Mouse (Mus musculus) lung, embryonic 16.5 days (tissue): ENCODE results near the gene 0610040J01Rik. TPM values are rescaled to one million over a fixed set of nuclear protein-coding genes. Genes with fewer than 3 reads are reported as not detected.

Source experiments
- ATAC-seq: fragments of 200-750 bp; cut with Nextera tagmentation; 2 replicates; pipeline ENCODE4 v1.8.0; 2017; ENCODE audit warnings: low read depth, mild to moderate bottlenecking, moderate library complexity
- H3K27ac ChIP-seq: fragments of 300-500 bp; sonication (generic); 2 replicates; pipeline ENCODE4 v1.5.1; 2014; ENCODE audit warnings: mild to moderate bottlenecking, control low read depth, low read length
- H3K27me3 ChIP-seq: fragments of 300-500 bp; sonication (generic); 2 replicates; pipeline ENCODE4 v1.6.1; 2014; ENCODE audit warnings: low read depth, low read length, mixed read lengths; ENCODE audit not compliant: control insufficient read depth, insufficient read depth
- H3K36me3 ChIP-seq: fragments of 300-500 bp; sonication (generic); 2 replicates; pipeline ENCODE4 v1.6.1; 2014; ENCODE audit warnings: low read length; ENCODE audit not compliant: control insufficient read depth, insufficient read depth
- H3K4me1 ChIP-seq: fragments of 300-500 bp; sonication (generic); replicated peaks from 2 replicates; pipeline ENCODE4 v1.6.1; 2014; ENCODE audit warnings: low read length, mixed read lengths; ENCODE audit not compliant: control insufficient read depth, insufficient read depth
- H3K4me2 ChIP-seq: fragments of 300-500 bp; sonication (generic); 2 replicates; pipeline ENCODE4 v1.6.1; 2014; ENCODE audit warnings: low read depth, low read length, control low read depth
- H3K4me3 ChIP-seq: fragments of 300-500 bp; sonication (generic); 2 replicates; pipeline ENCODE4 v1.5.1; 2014; ENCODE audit warnings: mild to moderate bottlenecking, low read length, control low read depth
- H3K9ac ChIP-seq: fragments of 300-500 bp; sonication (generic); 2 replicates; pipeline ENCODE4 v1.6.1; 2014; ENCODE audit warnings: low read length, control low read depth
- H3K9me3 ChIP-seq: fragments of 300-500 bp; sonication (generic); 2 replicates; pipeline ENCODE4 v1.6.1; 2016; ENCODE audit warnings: low read length; ENCODE audit not compliant: control insufficient read depth
- WGBS: fragments of 180-500 bp; shearing (Covaris S2); extraction: QIAGEN DNeasy Blood & Tissue Kit; methylation state at CpG from one replicate; pipeline ENCODE4 v1.1.7; 2014; 5-methylcytosine and 5-hydroxymethylcytosine counted together
- polyA plus RNA-seq: library from polyadenylated mRNA; unstranded; fragments of >200 nt; fragmentation: Nextera tagmentation; extraction: Ambion mirVana; gene quantifications from 2 replicates; pipeline ENCODE4 v1.2.1, GENCODE M21; 2015

The 0610040J01Rik gene
- polyA plus RNA-seq: 26.7 and 27.7 TPM in 2 replicates

GRCm38 (mm10) chr5:63811819-63812508 lies at the start of gene 0610040J01Rik:
TSS of gene 0610040J01Rik (plus strand) at chr5:63812363.
- peak within 1 kb of the TSS; percentile 58 for H3K4me3 ChIP-seq
- H3K36me3 ChIP-seq: no peaks in the 10 kb centered on the region
- peak within 1 kb of the TSS; percentile 94 for H3K4me2 ChIP-seq
- ATAC-seq: peak; percentile 96
- H3K27ac ChIP-seq: peak within 1 kb of the TSS; percentile 55; the same call in 1 of the 2 replicates
- WGBS: 2% methylated on average over 42 of the region's 42 CpGs
- H3K4me1 ChIP-seq: no peaks in the 10 kb centered on the region
- no peaks in the 10 kb centered on the region; the same call in 1 of the 2 replicates for H3K27me3 ChIP-seq
- peak within 1 kb of the TSS; percentile 70 for H3K9ac ChIP-seq
- 0 out of 2 replicates have a peak, but pooled peaks cover 2% of the 10 kb centered on the region for H3K9me3 ChIP-seq

GRCm38 (mm10) chr5:63765886-63766285 lies 46.3 kb upstream of the 0610040J01Rik start:
- H3K4me2 ChIP-seq: no peak overlapping the region
- H3K36me3 ChIP-seq: no peaks in the 10 kb centered on the region
- no peak overlapping the region for H3K27ac ChIP-seq
- ATAC-seq: no peak
- H3K27me3 ChIP-seq: no peaks in the 10 kb centered on the region
- no peak overlapping the region for H3K4me3 ChIP-seq
- H3K4me1 ChIP-seq: no peaks in the 10 kb centered on the region
- no peaks in the 10 kb centered on the region for H3K9me3 ChIP-seq
- H3K9ac ChIP-seq: no peak overlapping the region
- WGBS: 84% methylated on average over 4 of the region's 4 CpGs

GRCm38 (mm10) chr5:63766715-63767114 lies 45.4 kb upstream of the 0610040J01Rik start:
- 34% methylated on average over 6 of the region's 6 CpGs for WGBS
- Histone ChIP-seq H3K4me3 (no peak overlapping the region), H3K9ac (no peak overlapping the region), H3K36me3 (no peaks in the 10 kb centered on the region), H3K27me3 (no peaks in the 10 kb centered on the region), H3K27ac (no peak overlapping the region), H3K4me2 (0 out of 2 replicates have a peak overlapping the region, but pooled peaks have one; percentile 15), H3K9me3 (no peaks in the 10 kb centered on the region), H3K4me1 (no peaks in the 10 kb centered on the region)
- ATAC-seq: no peak

DNA sequence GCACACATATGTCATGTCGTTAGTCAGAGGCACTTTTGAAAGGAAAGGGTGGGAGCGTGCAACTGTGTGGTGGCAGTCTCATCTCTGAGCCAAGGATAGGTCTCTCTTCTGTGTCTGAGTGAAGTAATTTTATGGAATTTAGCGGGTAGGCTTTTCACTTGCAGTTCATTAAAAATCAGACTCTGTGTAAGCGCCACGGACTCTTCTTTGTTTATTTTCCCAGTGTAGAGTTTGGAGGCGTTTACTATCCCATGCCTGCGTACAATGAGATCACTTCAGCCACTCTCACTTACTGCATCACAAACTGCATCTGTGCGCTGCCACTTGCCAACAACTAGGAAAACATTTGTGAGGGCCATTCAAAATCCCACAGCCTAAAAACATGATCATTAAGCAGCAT lies 44.7 kb upstream of the 0610040J01Rik start:
- ATAC-seq: peak; percentile 81
- Histone ChIP-seq H3K27ac (no peak overlapping the region), H3K4me1 (no peaks in the 10 kb centered on the region), H3K9me3 (no peaks in the 10 kb centered on the region), H3K36me3 (no peaks in the 10 kb centered on the region), H3K9ac (no peak overlapping the region), H3K27me3 (no peaks in the 10 kb centered on the region), H3K4me2 (peak overlapping the region; percentile 10), H3K4me3 (no peak overlapping the region)
- WGBS: 33% methylated on average over 8 of the region's 8 CpGs

- Histone ChIP-seq H3K4me3 (no peak overlapping the region), H3K36me3 (no peaks in the 10 kb centered on the region), H3K4me2 (no peak overlapping the region), H3K4me1 (no peaks in the 10 kb centered on the region), H3K9me3 (no peaks in the 10 kb centered on the region), H3K9ac (no peak overlapping the region), H3K27me3 (no peaks in the 10 kb centered on the region), H3K27ac (no peak overlapping the region)
- no peak for ATAC-seq
- 65% methylated on average over 4 of the region's 4 CpGs for WGBS
Observed at GRCm38 (mm10) chr5:63768220-63768619, 43.9 kb upstream of the 0610040J01Rik start.

DNA sequence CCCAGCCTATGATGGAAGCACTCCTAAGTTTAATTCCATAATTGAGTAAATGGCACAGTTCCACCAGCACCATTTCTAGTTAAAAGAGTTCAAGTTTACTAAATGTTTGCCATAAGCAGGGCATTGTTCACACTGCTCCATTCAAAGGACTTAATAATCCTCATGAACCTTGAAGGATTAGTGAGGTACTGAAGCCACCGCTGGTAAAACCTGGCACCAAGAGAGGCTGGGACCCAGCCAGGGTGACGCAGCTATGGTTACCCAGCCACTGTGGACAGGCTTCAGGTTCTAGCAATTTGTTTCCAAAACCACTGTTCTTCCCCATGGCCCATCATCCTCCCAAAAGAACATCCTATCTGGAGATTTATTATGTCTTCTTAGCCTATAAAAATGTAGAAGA lies 39.2 kb upstream of the 0610040J01Rik start:
- no peak for ATAC-seq
- H3K9me3 ChIP-seq: no peaks in the 10 kb centered on the region
- 85% methylated on average over 2 of the region's 2 CpGs for WGBS
- no peaks in the 10 kb centered on the region for H3K36me3 ChIP-seq
- no peak overlapping the region for H3K4me2 ChIP-seq
- H3K27me3 ChIP-seq: no peaks in the 10 kb centered on the region
- no peak overlapping the region for H3K4me3 ChIP-seq
- H3K9ac ChIP-seq: no peak overlapping the region
- H3K4me1 ChIP-seq: no peaks in the 10 kb centered on the region
- no peak overlapping the region for H3K27ac ChIP-seq

DNA sequence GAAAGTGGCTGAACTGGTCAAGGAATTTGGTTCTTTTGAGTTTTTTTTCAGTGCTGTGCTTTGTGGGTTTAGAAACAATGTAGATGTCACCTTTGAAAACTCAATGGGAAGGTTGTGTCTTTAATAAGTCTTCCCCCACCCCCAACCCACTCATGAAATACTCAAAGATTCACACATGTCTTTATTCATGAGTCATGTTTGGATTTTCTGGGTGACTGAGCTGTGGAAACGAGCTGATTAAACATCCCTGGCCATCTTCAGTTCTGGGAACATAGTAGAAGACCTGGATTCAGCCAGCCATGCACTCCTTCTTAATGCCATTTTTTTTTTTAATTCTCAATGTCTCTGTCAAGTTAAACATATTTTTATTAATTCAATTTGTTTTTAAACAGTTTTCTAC lies 38.6 kb upstream of the 0610040J01Rik start:
- H3K4me3 ChIP-seq: no peak overlapping the region
- no peak overlapping the region for H3K27ac ChIP-seq
- no peak overlapping the region for H3K4me2 ChIP-seq
- H3K9ac ChIP-seq: no peak overlapping the region
- H3K9me3 ChIP-seq: no peaks in the 10 kb centered on the region
- no peaks in the 10 kb centered on the region for H3K36me3 ChIP-seq
- no peaks in the 10 kb centered on the region for H3K4me1 ChIP-seq
- WGBS: 33% methylated on average over 1 of the region's 1 CpGs
- ATAC-seq: no peak
- no peaks in the 10 kb centered on the region for H3K27me3 ChIP-seq

GRCm38 (mm10) chr5:63788156-63788826 lies 23.9 kb upstream of the 0610040J01Rik start:
- Histone ChIP-seq H3K9ac (no peak overlapping the region), H3K27me3 (no peaks in the 10 kb centered on the region), H3K27ac (no peak overlapping the region), H3K4me2 (no peak overlapping the region), H3K36me3 (no peaks in the 10 kb centered on the region), H3K4me3 (no peak overlapping the region), H3K9me3 (no peaks in the 10 kb centered on the region), H3K4me1 (no peaks in the 10 kb centered on the region)
- ATAC-seq: no peak
- 68% methylated on average over 10 of the region's 10 CpGs for WGBS

DNA sequence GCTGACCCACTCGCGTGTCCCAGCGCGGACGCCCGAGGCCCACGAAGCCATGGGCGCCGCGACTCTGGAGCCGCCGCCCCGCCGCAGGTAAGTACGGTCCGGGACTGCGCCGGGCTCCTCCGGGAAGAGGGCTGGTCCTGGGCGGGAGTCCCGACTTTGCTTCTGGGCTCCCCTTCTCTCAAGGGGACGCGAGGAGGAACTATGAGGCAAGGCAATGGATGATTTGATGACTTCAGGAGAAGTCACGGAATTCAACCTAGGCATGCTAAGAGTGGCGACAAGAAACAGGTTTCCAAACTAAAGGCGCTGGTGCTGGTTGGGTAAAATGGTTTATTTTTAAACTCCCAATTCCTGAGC lies 324 bp downstream of the 0610040J01Rik start:
- peak overlapping the region; percentile 55; the same call in 1 of the 2 replicates for H3K27ac ChIP-seq
- peak overlapping the region; percentile 70 for H3K9ac ChIP-seq
- under 1% methylated on average over 26 of the region's 26 CpGs for WGBS
- H3K4me2 ChIP-seq: peak overlapping the region; percentile 94
- ATAC-seq: no peak
- no peaks in the 10 kb centered on the region; the same call in 1 of the 2 replicates for H3K27me3 ChIP-seq
- H3K4me1 ChIP-seq: peaks cover 3% of the 10 kb centered on the region; the same call in 1 of the 2 replicates
- no peaks in the 10 kb centered on the region for H3K9me3 ChIP-seq
- H3K36me3 ChIP-seq: no peaks in the 10 kb centered on the region
- H3K4me3 ChIP-seq: peak overlapping the region; percentile 58
